Mouse (Mus musculus) effector memory CD4-positive, alpha-beta T cell, adult 5 months (primary cell): ENCODE results near the gene Gm49322. TPM values are rescaled to one million over a fixed set of nuclear protein-coding genes. Genes with fewer than 3 reads are reported as not detected.

Source experiments
- polyA plus RNA-seq: library from polyadenylated mRNA; unstranded; fragments of 100-300 nt; shearing (Covaris generic); gene quantifications from one replicate; pipeline ENCODE4 v1.2.1, GENCODE M21; 2017

Gene Gm49322
- 8.8 TPM for polyA plus RNA-seq

GRCm38 (mm10) chr10:80605721-80606120 lies at the start of gene Gm49322:
Gene Gm49322, plus strand, starts transcription at chr10:80606021.

GRCm38 (mm10) chr10:80561116-80561944 lies 44.5 kb upstream of the Gm49322 start, which contains the start of gene Rexo1:
Gene Rexo1, minus strand, starts transcription at chr10:80561560.

GRCm38 (mm10) chr10:80577195-80578130 lies 28.4 kb upstream of the Gm49322 start, which contains the start of gene Klf16:
Gene Klf16, minus strand, starts transcription at chr10:80577321.

DNA sequence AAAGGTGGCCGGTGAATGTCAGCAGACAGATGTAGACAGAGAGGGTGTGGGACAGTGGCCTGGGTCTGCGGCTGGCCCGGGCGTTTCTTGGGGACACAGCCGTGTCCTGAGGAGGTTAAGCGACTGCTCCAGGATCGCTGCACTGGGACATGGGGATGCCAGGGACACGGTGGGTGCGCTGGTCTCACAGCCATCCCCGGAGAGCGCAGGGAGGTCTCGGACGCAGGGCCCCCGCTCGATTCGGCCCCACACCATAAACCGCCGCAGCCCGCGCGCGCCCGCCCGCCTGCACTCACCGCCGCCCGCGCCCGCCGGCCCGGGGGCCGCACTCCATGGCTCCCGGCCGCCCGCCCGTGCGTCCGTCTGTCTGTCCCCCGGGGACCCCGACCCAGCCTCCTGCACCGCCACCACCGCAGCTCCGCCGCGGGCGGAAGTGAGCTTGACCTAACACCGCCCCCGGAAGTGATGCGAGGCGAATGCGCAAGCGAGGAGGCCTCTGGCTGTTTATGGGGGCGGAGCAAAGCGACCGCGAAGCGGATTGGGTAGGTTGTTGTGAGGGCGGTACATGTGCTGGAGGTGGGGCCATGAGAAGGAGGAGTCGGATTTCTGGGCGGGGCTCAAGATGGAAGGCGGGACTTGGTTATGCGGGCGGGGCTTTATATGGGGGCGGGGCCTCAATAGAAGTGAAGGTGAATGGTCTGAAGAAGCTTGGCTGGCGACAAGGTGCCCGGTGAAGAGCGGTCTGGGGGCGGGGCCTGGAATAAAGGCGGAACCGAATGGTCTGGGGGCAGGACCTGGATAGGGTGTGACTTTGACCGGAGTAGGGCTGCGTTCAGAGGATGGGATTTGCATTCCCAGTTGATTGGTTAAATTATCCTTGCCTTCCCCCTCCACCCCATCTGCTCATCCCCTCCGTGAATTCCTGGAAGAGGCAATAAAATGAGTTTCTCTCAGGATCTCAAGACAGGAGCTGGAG lies 15.7 kb upstream of the Gm49322 start, which contains the start of gene Abhd17a:
Gene Abhd17a (minus strand): TSS at position 463 of the 976 bp plus-strand sequence.

GRCm38 (mm10) chr10:80602698-80603325 lies 3.0 kb upstream of the Gm49322 start, which contains the start of the genes Scamp4 and Adat3:
Gene Scamp4, plus strand, starts transcription at chr10:80602872.
Gene Adat3, plus strand, starts transcription at chr10:80602880.

GRCm38 (mm10) chr10:80622661-80623456 lies 17.0 kb downstream of the Gm49322 start, which contains the start of gene Csnk1g2:
Gene Csnk1g2, plus strand, starts transcription at chr10:80622838.

GRCm38 (mm10) chr10:80656863-80657623 lies 51.2 kb downstream of the Gm49322 start, which contains the start of gene Btbd2:
Gene Btbd2, minus strand, starts transcription at chr10:80657071.

Other genes starting within 250 kb of the Gm49322 start
- gene Plk5, start 249.6 kb upstream of the Gm49322 start, polyA plus RNA-seq, result not detected
- 9.1 TPM for gene Mex3d, start 218.4 kb upstream of the Gm49322 start, polyA plus RNA-seq
- gene Mbd3, start 206.5 kb upstream of the Gm49322 start, polyA plus RNA-seq, result 96.5 TPM
- 89.0 TPM for gene Uqcr11, start 199.2 kb upstream of the Gm49322 start, polyA plus RNA-seq
- gene Tcf3, start 172.4 kb upstream of the Gm49322 start, polyA plus RNA-seq, result 87.3 TPM
- not detected for gene Onecut3, start 111.2 kb upstream of the Gm49322 start, polyA plus RNA-seq
- gene Atp8b3, start 66.9 kb upstream of the Gm49322 start, polyA plus RNA-seq, result not detected
- gene Rexo1, start 44.5 kb upstream of the Gm49322 start, polyA plus RNA-seq, result 66.8 TPM
- 18.5 TPM for gene Klf16, start 28.7 kb upstream of the Gm49322 start, polyA plus RNA-seq
- 90.9 TPM for gene Abhd17a, start 15.7 kb upstream of the Gm49322 start, polyA plus RNA-seq
- gene Scamp4, start 3.1 kb upstream of the Gm49322 start, polyA plus RNA-seq, result 95.7 TPM
- gene Adat3, start 3.1 kb upstream of the Gm49322 start, polyA plus RNA-seq, result 7.5 TPM
- 322 TPM for gene Csnk1g2, start 16.8 kb downstream of the Gm49322 start, polyA plus RNA-seq
- 23.0 TPM for gene Btbd2, start 51.0 kb downstream of the Gm49322 start, polyA plus RNA-seq
- 211 TPM for gene Mknk2, start 72.1 kb downstream of the Gm49322 start, polyA plus RNA-seq
- 104 TPM for gene Mob3a, start 96.0 kb downstream of the Gm49322 start, polyA plus RNA-seq
- 79.5 TPM for gene Izumo4, start 96.2 kb downstream of the Gm49322 start, polyA plus RNA-seq
- gene Ap3d1, start 136.2 kb downstream of the Gm49322 start, polyA plus RNA-seq, result 74.7 TPM
- gene Dot1l, start 149.2 kb downstream of the Gm49322 start, polyA plus RNA-seq, result 85.2 TPM
- 62.8 TPM for gene Sf3a2, start 192.2 kb downstream of the Gm49322 start, polyA plus RNA-seq
- gene Plekhj1, start 192.6 kb downstream of the Gm49322 start, polyA plus RNA-seq, result 189 TPM
- not detected for gene Amh, start 199.2 kb downstream of the Gm49322 start, polyA plus RNA-seq
- gene Jsrp1, start 207.5 kb downstream of the Gm49322 start, polyA plus RNA-seq, result not detected
- gene Oaz1, start 220.6 kb downstream of the Gm49322 start, polyA plus RNA-seq, result 2,107 TPM
- gene Lingo3, start 238.0 kb downstream of the Gm49322 start, polyA plus RNA-seq, result not detected
- 80.2 TPM for gene Lsm7, start 249.2 kb downstream of the Gm49322 start, polyA plus RNA-seq
- 19.0 TPM for gene Sppl2b, start 249.3 kb downstream of the Gm49322 start, polyA plus RNA-seq